13 mouse cellular contexts compared by ENCODE assay signal in genomic region chr4:123054172-123054790, GRCm38 (mm10). TPM values are rescaled to one million over a fixed set of nuclear protein-coding genes. Genes with fewer than 3 reads are reported as not detected.
A peak's percentile ranks its signal among the peaks of the same experiment; 100 is the strongest.
DNase-seq lines count a peak whose midpoint lies in the region; ATAC-seq and TF ChIP-seq lines count a peak whose summit lies in the region.
"Had no signal": no experiment of that assay in that cellular context is flagged by ENCODE, and none has a peak within 500 bp of the region (broad histone marks: within the 10 kb centered on the region; RNA-seq: fewer than 3 reads in every experiment).

No protein-coding gene starts in this region.

- H3K27ac ChIP-seq in hindbrain, embryonic 13.5 days = peak overlapping the region; percentile 23; the same call in 1 of the 2 replicates
- no peak overlapping the region for H3K27ac ChIP-seq in hindbrain, embryonic 14.5 days
- peak overlapping the region; percentile 61 for H3K27ac ChIP-seq in midbrain, embryonic 15.5 days
- no peak overlapping the region for H3K27ac ChIP-seq in stomach, postnatal 0 days (replicated peaks)
- H3K27ac ChIP-seq: macrophage had no signal

- peaks cover 41% of the 10 kb centered on the region for H3K4me1 ChIP-seq in hindbrain, embryonic 13.5 days (replicated peaks)
- peaks cover 21% of the 10 kb centered on the region for H3K4me1 ChIP-seq in hindbrain, embryonic 14.5 days (replicated peaks; ENCODE audit: control insufficient read depth, insufficient read depth, low read length)
- H3K4me1 ChIP-seq in midbrain, embryonic 15.5 days = peaks cover 30% of the 10 kb centered on the region
- H3K4me1 ChIP-seq in stomach, postnatal 0 days (replicated peaks; ENCODE audit: control insufficient read depth, insufficient read depth) = peaks cover 4% of the 10 kb centered on the region; the same call in 1 of the 2 replicates

- no peak for TF ChIP-seq EP300 in stomach, postnatal 0 days (optimal IDR thresholded peaks at IDR 0.05)

- peaks cover 70% of the 10 kb centered on the region for H3K36me3 ChIP-seq in hindbrain, embryonic 13.5 days
- peaks cover 81% of the 10 kb centered on the region for H3K36me3 ChIP-seq in hindbrain, embryonic 14.5 days (replicated peaks; ENCODE audit: control insufficient read depth, insufficient read depth)
- peaks cover 34% of the 10 kb centered on the region for H3K36me3 ChIP-seq in midbrain, embryonic 15.5 days (replicated peaks)
- peaks cover 18% of the 10 kb centered on the region; the same call in 1 of the 2 replicates for H3K36me3 ChIP-seq in stomach, postnatal 0 days (ENCODE audit: control insufficient read depth, insufficient read depth, low read length)

- no peaks in the 10 kb centered on the region for H3K27me3 ChIP-seq in hindbrain, embryonic 13.5 days
- H3K27me3 ChIP-seq in hindbrain, embryonic 14.5 days (ENCODE audit: control insufficient read depth, insufficient read depth, low read length) = no peaks in the 10 kb centered on the region
- no peaks in the 10 kb centered on the region for H3K27me3 ChIP-seq in midbrain, embryonic 15.5 days (replicated peaks)
- no peaks in the 10 kb centered on the region for H3K27me3 ChIP-seq in stomach, postnatal 0 days (ENCODE audit: control insufficient read depth, insufficient read depth, low read length)

- H3K4me2 ChIP-seq in hindbrain, embryonic 13.5 days = no peak overlapping the region
- H3K4me2 ChIP-seq in hindbrain, embryonic 14.5 days (replicated peaks) = no peak overlapping the region
- no peak overlapping the region for H3K4me2 ChIP-seq in midbrain, embryonic 15.5 days
- H3K4me2 ChIP-seq in stomach, postnatal 0 days (replicated peaks; ENCODE audit: low read depth) = no peak overlapping the region

- no peak overlapping the region for H3K9ac ChIP-seq in hindbrain, embryonic 13.5 days
- no peak overlapping the region for H3K9ac ChIP-seq in hindbrain, embryonic 14.5 days
- no peak overlapping the region for H3K9ac ChIP-seq in midbrain, embryonic 15.5 days
- no peak overlapping the region for H3K9ac ChIP-seq in stomach, postnatal 0 days (ENCODE audit: low read length)
- H3K9ac ChIP-seq: liver, postnatal 0 days had no signal

- TF ChIP-seq POLR2A in brain, embryonic 14.5 days (IDR thresholded peaks at IDR 0.05; ENCODE audit: borderline replicate concordance, extremely low read depth, insufficient read depth, insufficient read length, poor library complexity, severe bottlenecking) = no peak

- no peak for ATAC-seq in hindbrain, embryonic 13.5 days (ENCODE audit: low FRiP score)
- ATAC-seq in hindbrain, embryonic 14.5 days (ENCODE audit: low FRiP score) = no peak
- ATAC-seq in midbrain, embryonic 15.5 days (replicated peaks) = 0 out of 2 replicates have a peak, but pooled peaks have one; percentile 22
- no peak for ATAC-seq in stomach, postnatal 0 days (ENCODE audit: low FRiP score, low TSS enrichment)
- ATAC-seq: liver, postnatal 0 days had no signal

- no peak for DNase-seq in hindbrain, embryonic 14.5 days (ENCODE audit: low spot score)
- DNase-seq in brain, embryonic 14.5 days (ENCODE audit: low read depth) = peak; percentile 73
- DNase-seq in frontal cortex, postnatal 10 days (ENCODE audit: low spot score in 2 of 2) = peak; percentile 33 to 34
- no peak for DNase-seq in adrenal gland, adult (ENCODE audit: inconsistent age in 2 of 2, low spot score in 1 of 2)
- DNase-seq in stomach, postnatal 0 days (ENCODE audit: low spot score) = no peak
- no peak for DNase-seq in MN1 (ENCODE audit: low spot score)
- DNase-seq: heart, adult 11 months; kidney, adult 8-10 months; liver, postnatal 0 days had no signal

- no peak overlapping the region for H3K4me3 ChIP-seq in hindbrain, embryonic 13.5 days
- H3K4me3 ChIP-seq in hindbrain, embryonic 14.5 days (replicated peaks; ENCODE audit: low read length) = no peak overlapping the region
- no peak overlapping the region for H3K4me3 ChIP-seq in midbrain, embryonic 15.5 days
- no peak overlapping the region for H3K4me3 ChIP-seq in stomach, postnatal 0 days (ENCODE audit: low read depth, low read length)

- 74% methylated on average over 16 of the region's 16 CpGs for WGBS in hindbrain, embryonic 13.5 days
- WGBS in hindbrain, embryonic 14.5 days = 76% methylated on average over 16 of the region's 16 CpGs
- 65% methylated on average over 16 of the region's 16 CpGs for WGBS in midbrain, embryonic 15.5 days
- WGBS in stomach, postnatal 0 days = 80% methylated on average over 16 of the region's 16 CpGs

- H3K9me3 ChIP-seq in hindbrain, embryonic 13.5 days = no peaks in the 10 kb centered on the region
- no peaks in the 10 kb centered on the region for H3K9me3 ChIP-seq in hindbrain, embryonic 14.5 days (ENCODE audit: control insufficient read depth, low read length)
- H3K9me3 ChIP-seq in midbrain, embryonic 15.5 days = no peaks in the 10 kb centered on the region
- no peaks in the 10 kb centered on the region for H3K9me3 ChIP-seq in stomach, postnatal 0 days (ENCODE audit: control insufficient read depth, low read length)

- no peak for TF ChIP-seq CTCF in brain, embryonic 14.5 days (IDR thresholded peaks at IDR 0.05; ENCODE audit: borderline replicate concordance, extremely low read depth, insufficient read depth, insufficient read length)
- no peak for TF ChIP-seq CTCF in stomach, postnatal 0 days (IDR thresholded peaks at IDR 0.05; ENCODE audit: low read depth)

RNA-seq across cellular contexts. Expression of gene Trit1, which starts 37.9 kb away (rescaled TPM):
- polyA plus RNA-seq in hindbrain, embryonic 13.5 days (2015; fragmentation: Nextera tagmentation; extraction: Ambion mirVana) = 25.4 and 27.1 TPM in 2 replicates
- polyA plus RNA-seq in hindbrain, embryonic 14.5 days (2014; fragmentation: Nextera tagmentation; extraction: Ambion mirVana) = 19.8 and 24.6 TPM in 2 replicates
- 19.5 and 20.4 TPM in 2 replicates for polyA plus RNA-seq in brain, embryonic 14.5 days (2012; rRNA removed)
- polyA plus RNA-seq in midbrain, embryonic 15.5 days (2015; fragmentation: Nextera tagmentation; extraction: Ambion mirVana) = 25.3 and 25.8 TPM in 2 replicates
- polyA plus RNA-seq in stomach, postnatal 0 days (2015; fragmentation: Nextera tagmentation; extraction: Ambion mirVana) = 11.6 and 12.0 TPM in 2 replicates

RNA-seq across cellular contexts. Expression of gene Bmp8b, which starts 50.7 kb away (rescaled TPM):
- 0.22 TPM in 2 replicates for polyA plus RNA-seq in hindbrain, embryonic 13.5 days (2015; fragmentation: Nextera tagmentation; extraction: Ambion mirVana)
- polyA plus RNA-seq in hindbrain, embryonic 14.5 days (2014; fragmentation: Nextera tagmentation; extraction: Ambion mirVana) = 0.42 and 0.59 TPM in 2 replicates
- 0.59 and 0.75 TPM in 2 replicates for polyA plus RNA-seq in brain, embryonic 14.5 days (2012; rRNA removed)
- 0.36 and 0.56 TPM in 2 replicates for polyA plus RNA-seq in midbrain, embryonic 15.5 days (2015; fragmentation: Nextera tagmentation; extraction: Ambion mirVana)
- polyA plus RNA-seq in stomach, postnatal 0 days (2015; fragmentation: Nextera tagmentation; extraction: Ambion mirVana) = 0.21 and 0.25 TPM in 2 replicates
- polyA plus RNA-seq: C2C12, macrophage had no signal

RNA-seq across cellular contexts. Expression of gene Mycl, which starts 58.8 kb away (rescaled TPM):
- 75.9 and 77.3 TPM in 2 replicates for polyA plus RNA-seq in hindbrain, embryonic 13.5 days (2015; fragmentation: Nextera tagmentation; extraction: Ambion mirVana)
- polyA plus RNA-seq in hindbrain, embryonic 14.5 days (2014; fragmentation: Nextera tagmentation; extraction: Ambion mirVana) = 68.7 and 71.9 TPM in 2 replicates
- 85.4 and 95.3 TPM in 2 replicates for polyA plus RNA-seq in brain, embryonic 14.5 days (2012; rRNA removed)
- polyA plus RNA-seq in midbrain, embryonic 15.5 days (2015; fragmentation: Nextera tagmentation; extraction: Ambion mirVana) = 83.1 and 86.7 TPM in 2 replicates
- polyA plus RNA-seq in stomach, postnatal 0 days (2015; fragmentation: Nextera tagmentation; extraction: Ambion mirVana) = 14.2 and 17.4 TPM in 2 replicates

Comparison
In these comparisons a context has a peak if more than half of its experiments do, and no peak if none do; other contexts are left out.
1. H3K27ac ChIP-seq: peak in hindbrain, embryonic 13.5 days (single experiment) and midbrain, embryonic 15.5 days (single experiment); none in hindbrain, embryonic 14.5 days (single experiment) and stomach, postnatal 0 days (single experiment).
2. DNase-seq: peak in brain, embryonic 14.5 days (single experiment) and frontal cortex, postnatal 10 days (2 of 2); none in hindbrain, embryonic 14.5 days (single experiment), adrenal gland, adult (0 of 2), stomach, postnatal 0 days (single experiment) and MN1 (single experiment).